ENCODE assay signal across 10 mouse cellular contexts in the genomic region with DNA sequence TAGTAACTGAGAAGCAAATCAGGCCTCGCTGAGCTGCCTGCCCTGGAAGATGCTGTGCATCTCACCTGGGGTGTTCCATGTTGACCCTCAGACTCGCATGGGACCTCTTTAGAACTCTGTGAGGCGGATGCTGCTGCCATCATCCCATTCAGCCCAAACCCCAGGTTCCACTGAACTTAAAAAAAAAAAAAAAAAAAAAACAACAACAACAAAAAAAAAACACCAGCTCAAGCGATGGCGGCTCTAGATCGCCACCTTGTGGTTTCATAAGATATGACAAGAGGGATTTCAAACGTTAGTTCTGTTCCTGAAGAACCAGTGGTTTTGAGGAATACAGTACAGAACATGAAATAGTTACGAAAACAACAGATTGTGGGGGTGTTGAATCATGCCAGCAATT. TPM values are rescaled to one million over a fixed set of nuclear protein-coding genes. Genes with fewer than 3 reads are reported as not detected.
A peak's percentile ranks its signal among the peaks of the same experiment; 100 is the strongest.
DNase-seq lines count a peak whose midpoint lies in the region; ATAC-seq and TF ChIP-seq lines count a peak whose summit lies in the region.
"Had no signal": no experiment of that assay in that cellular context is flagged by ENCODE, and none has a peak within 500 bp of the region (broad histone marks: within the 10 kb centered on the region; RNA-seq: fewer than 3 reads in every experiment).

No protein-coding gene starts in this region.

- H3K36me3 ChIP-seq in embryonic facial prominence, embryonic 11.5 days (replicated peaks; ENCODE audit: control insufficient read depth, insufficient read depth, low read depth, low read length) = no peaks in the 10 kb centered on the region
- H3K36me3 ChIP-seq in embryonic facial prominence, embryonic 10.5 days (replicated peaks) = no peaks in the 10 kb centered on the region
- no peaks in the 10 kb centered on the region for H3K36me3 ChIP-seq in midbrain, embryonic 11.5 days (ENCODE audit: control insufficient read depth, insufficient read depth, low read length)
- no peaks in the 10 kb centered on the region for H3K36me3 ChIP-seq in midbrain, embryonic 15.5 days (replicated peaks)
- H3K36me3 ChIP-seq: heart, embryonic 13.5 days had no signal

- H3K4me1 ChIP-seq in embryonic facial prominence, embryonic 11.5 days (ENCODE audit: control insufficient read depth, insufficient read depth, low read length) = no peaks in the 10 kb centered on the region
- no peaks in the 10 kb centered on the region for H3K4me1 ChIP-seq in embryonic facial prominence, embryonic 10.5 days
- no peaks in the 10 kb centered on the region for H3K4me1 ChIP-seq in midbrain, embryonic 11.5 days (ENCODE audit: control insufficient read depth, insufficient read depth, low read length)
- no peaks in the 10 kb centered on the region for H3K4me1 ChIP-seq in midbrain, embryonic 15.5 days
- H3K4me1 ChIP-seq: heart, embryonic 13.5 days had no signal

- ATAC-seq in embryonic facial prominence, embryonic 11.5 days (replicated peaks; ENCODE audit: insufficient number of reproducible peaks, low FRiP score, low TSS enrichment, low read depth) = no peak
- no peak for ATAC-seq in midbrain, embryonic 11.5 days (ENCODE audit: low FRiP score)
- ATAC-seq in midbrain, embryonic 15.5 days (replicated peaks) = no peak
- ATAC-seq in megakaryocyte-erythroid progenitor cell, adult 5-6 weeks (replicated peaks; ENCODE audit: low FRiP score, low TSS enrichment, poor library complexity, severe bottlenecking) = no peak

- WGBS in embryonic facial prominence, embryonic 11.5 days = 26% methylated on average over 8 of the region's 8 CpGs
- WGBS in embryonic facial prominence, embryonic 10.5 days = 32% methylated on average over 8 of the region's 8 CpGs
- 22% methylated on average over 8 of the region's 8 CpGs for WGBS in midbrain, embryonic 11.5 days
- 25% methylated on average over 8 of the region's 8 CpGs for WGBS in midbrain, embryonic 15.5 days

- H3K9ac ChIP-seq in embryonic facial prominence, embryonic 11.5 days (replicated peaks; ENCODE audit: low read length) = no peak overlapping the region
- no peak overlapping the region for H3K9ac ChIP-seq in midbrain, embryonic 11.5 days (ENCODE audit: low read length)
- H3K9ac ChIP-seq in midbrain, embryonic 15.5 days = no peak overlapping the region
- H3K9ac ChIP-seq: heart, embryonic 13.5 days had no signal

- no peaks in the 10 kb centered on the region for H3K27me3 ChIP-seq in embryonic facial prominence, embryonic 11.5 days (ENCODE audit: control insufficient read depth, insufficient read depth, low read length)
- no peaks in the 10 kb centered on the region for H3K27me3 ChIP-seq in embryonic facial prominence, embryonic 10.5 days (replicated peaks; ENCODE audit: low read depth, poor library complexity, severe bottlenecking)
- no peaks in the 10 kb centered on the region for H3K27me3 ChIP-seq in midbrain, embryonic 11.5 days (ENCODE audit: control insufficient read depth, insufficient read depth, low read length)
- H3K27me3 ChIP-seq in midbrain, embryonic 15.5 days (replicated peaks) = no peaks in the 10 kb centered on the region
- H3K27me3 ChIP-seq: heart, embryonic 13.5 days had no signal

- H3K4me3 ChIP-seq in embryonic facial prominence, embryonic 11.5 days (ENCODE audit: low read depth, low read length) = no peak overlapping the region
- H3K4me3 ChIP-seq in embryonic facial prominence, embryonic 10.5 days = no peak overlapping the region
- H3K4me3 ChIP-seq in midbrain, embryonic 11.5 days (ENCODE audit: low read depth, low read length) = no peak overlapping the region
- no peak overlapping the region for H3K4me3 ChIP-seq in midbrain, embryonic 15.5 days
- H3K4me3 ChIP-seq in layer of hippocampus, adult 2 months = no peak overlapping the region
- H3K4me3 ChIP-seq: heart, embryonic 13.5 days had no signal

- peak; percentile 59 for DNase-seq in embryonic facial prominence, embryonic 11.5 days (ENCODE audit: low spot score)
- DNase-seq in embryonic facial prominence, embryonic 10.5 days (ENCODE audit: low spot score) = no peak
- DNase-seq in midbrain, embryonic 11.5 days (ENCODE audit: low spot score, missing footprints) = peak; percentile 89
- DNase-seq in cerebellum, adult 9-10 months = peak; percentile 29
- peak in 1 of 2 experiments; percentile 75 for DNase-seq in layer of hippocampus, adult 2 months (ENCODE audit: low spot score in 2 of 2)
- peak; percentile 20 for DNase-seq in right cerebral cortex, postnatal 14 days

- TF ChIP-seq CTCF in layer of hippocampus, adult 2 months (conservative IDR thresholded peaks at IDR 0.05) = peak; percentile 88

- no peak overlapping the region for H3K4me2 ChIP-seq in embryonic facial prominence, embryonic 11.5 days (ENCODE audit: low read depth, low read length)
- no peak overlapping the region for H3K4me2 ChIP-seq in midbrain, embryonic 11.5 days
- no peak overlapping the region for H3K4me2 ChIP-seq in midbrain, embryonic 15.5 days
- H3K4me2 ChIP-seq: heart, embryonic 13.5 days had no signal

- H3K27ac ChIP-seq in embryonic facial prominence, embryonic 11.5 days (replicated peaks; ENCODE audit: low read depth, low read length) = no peak overlapping the region
- H3K27ac ChIP-seq in embryonic facial prominence, embryonic 10.5 days (replicated peaks) = no peak overlapping the region
- H3K27ac ChIP-seq in midbrain, embryonic 11.5 days (ENCODE audit: low read depth, low read length) = no peak overlapping the region
- no peak overlapping the region for H3K27ac ChIP-seq in midbrain, embryonic 15.5 days
- no peak overlapping the region for H3K27ac ChIP-seq in layer of hippocampus, adult 2 months
- H3K27ac ChIP-seq: heart, embryonic 13.5 days; macrophage had no signal

- H3K9me3 ChIP-seq in embryonic facial prominence, embryonic 11.5 days (replicated peaks; ENCODE audit: control insufficient read depth, low read length) = no peaks in the 10 kb centered on the region
- H3K9me3 ChIP-seq in embryonic facial prominence, embryonic 10.5 days = no peaks in the 10 kb centered on the region
- no peaks in the 10 kb centered on the region for H3K9me3 ChIP-seq in midbrain, embryonic 11.5 days (ENCODE audit: control insufficient read depth, low read length)
- no peaks in the 10 kb centered on the region for H3K9me3 ChIP-seq in midbrain, embryonic 15.5 days
- H3K9me3 ChIP-seq: heart, embryonic 13.5 days had no signal

RNA-seq across cellular contexts. Expression of a gene that starts 22.2 kb away (rescaled TPM):
- polyA plus RNA-seq in embryonic facial prominence, embryonic 11.5 days (2014; fragmentation: Nextera tagmentation; extraction: Ambion mirVana) = 0.24 TPM in 1 of 2 replicates, not detected in the other
- 0.15 and 0.26 TPM in 2 replicates for polyA plus RNA-seq in embryonic facial prominence, embryonic 10.5 days (2016; fragmentation: Nextera tagmentation; extraction: Ambion mirVana)
- polyA plus RNA-seq in midbrain, embryonic 11.5 days (2014; fragmentation: Nextera tagmentation; extraction: Ambion mirVana) = 0.16 TPM in 1 of 2 replicates, not detected in the other
- polyA plus RNA-seq in midbrain, embryonic 15.5 days (2015; fragmentation: Nextera tagmentation; extraction: Ambion mirVana) = 1.8 and 2.2 TPM in 2 replicates
- 1 to 10 TPM in 1 of 2 experiments, under 1 TPM in 1; 0.69 to 1.7 TPM for total RNA-seq in layer of hippocampus, adult 2 months (2021)
- total RNA-seq in megakaryocyte-erythroid progenitor cell, adult 5-6 weeks (2014; fragmentation: Nextera tagmentation) = 0.22 TPM in 1 of 2 replicates, not detected in the other
- 0.05 and 0.27 TPM in 2 replicates for total RNA-seq in megakaryocyte-erythroid progenitor cell, adult 5-6 weeks (2017)
- polyA plus RNA-seq: macrophage had no signal

RNA-seq across cellular contexts. Expression of a gene that starts 43.0 kb away (rescaled TPM):
- polyA plus RNA-seq in embryonic facial prominence, embryonic 11.5 days (2014; fragmentation: Nextera tagmentation; extraction: Ambion mirVana) = 11.7 and 12.6 TPM in 2 replicates
- polyA plus RNA-seq in embryonic facial prominence, embryonic 10.5 days (2016; fragmentation: Nextera tagmentation; extraction: Ambion mirVana) = 13.0 and 14.3 TPM in 2 replicates
- polyA plus RNA-seq in midbrain, embryonic 11.5 days (2014; fragmentation: Nextera tagmentation; extraction: Ambion mirVana) = 11.6 and 11.8 TPM in 2 replicates
- 15.8 and 16.3 TPM in 2 replicates for polyA plus RNA-seq in midbrain, embryonic 15.5 days (2015; fragmentation: Nextera tagmentation; extraction: Ambion mirVana)
- total RNA-seq in layer of hippocampus, adult 2 months (2021) = 10 to 100 TPM; 44.2 to 47.7 TPM
- 77.7 and 89.6 TPM in 2 replicates for total RNA-seq in megakaryocyte-erythroid progenitor cell, adult 5-6 weeks (2014; fragmentation: Nextera tagmentation)
- 37.7 and 41.3 TPM in 2 replicates for total RNA-seq in megakaryocyte-erythroid progenitor cell, adult 5-6 weeks (2017)

RNA-seq across cellular contexts. Expression of a gene that starts 43.3 kb away (rescaled TPM):
- polyA plus RNA-seq in embryonic facial prominence, embryonic 11.5 days (2014; fragmentation: Nextera tagmentation; extraction: Ambion mirVana) = 34.5 and 36.2 TPM in 2 replicates
- polyA plus RNA-seq in embryonic facial prominence, embryonic 10.5 days (2016; fragmentation: Nextera tagmentation; extraction: Ambion mirVana) = 37.0 and 39.3 TPM in 2 replicates
- 38.6 and 40.5 TPM in 2 replicates for polyA plus RNA-seq in midbrain, embryonic 11.5 days (2014; fragmentation: Nextera tagmentation; extraction: Ambion mirVana)
- 33.5 and 33.9 TPM in 2 replicates for polyA plus RNA-seq in midbrain, embryonic 15.5 days (2015; fragmentation: Nextera tagmentation; extraction: Ambion mirVana)
- total RNA-seq in layer of hippocampus, adult 2 months (2021) = 10 to 100 TPM; 25.3 to 26.7 TPM
- 15.5 and 20.6 TPM in 2 replicates for total RNA-seq in megakaryocyte-erythroid progenitor cell, adult 5-6 weeks (2014; fragmentation: Nextera tagmentation)
- total RNA-seq in megakaryocyte-erythroid progenitor cell, adult 5-6 weeks (2017) = 12.5 and 19.1 TPM in 2 replicates

RNA-seq across cellular contexts. Expression of a gene that starts 56.5 kb away (rescaled TPM):
- 245 and 292 TPM in 2 replicates for polyA plus RNA-seq in embryonic facial prominence, embryonic 11.5 days (2014; fragmentation: Nextera tagmentation; extraction: Ambion mirVana)
- 283 and 294 TPM in 2 replicates for polyA plus RNA-seq in embryonic facial prominence, embryonic 10.5 days (2016; fragmentation: Nextera tagmentation; extraction: Ambion mirVana)
- polyA plus RNA-seq in midbrain, embryonic 11.5 days (2014; fragmentation: Nextera tagmentation; extraction: Ambion mirVana) = 253 and 285 TPM in 2 replicates
- 163 and 167 TPM in 2 replicates for polyA plus RNA-seq in midbrain, embryonic 15.5 days (2015; fragmentation: Nextera tagmentation; extraction: Ambion mirVana)
- 100 to 1,000 TPM; 156 to 163 TPM for total RNA-seq in layer of hippocampus, adult 2 months (2021)
- total RNA-seq in megakaryocyte-erythroid progenitor cell, adult 5-6 weeks (2014; fragmentation: Nextera tagmentation) = 201 and 263 TPM in 2 replicates
- 192 and 204 TPM in 2 replicates for total RNA-seq in megakaryocyte-erythroid progenitor cell, adult 5-6 weeks (2017)
